Mouse (Mus musculus) forebrain, embryonic 13.5 days (tissue): ENCODE measurements around the gene Irf7. TPM values are rescaled to one million over a fixed set of nuclear protein-coding genes. Genes with fewer than 3 reads are reported as not detected.
A peak's percentile ranks its signal among the peaks of the same experiment; 100 is the strongest.

Source experiments
- ATAC-seq: fragments of 200-750 bp; cut with Nextera tagmentation; 2 replicates; pipeline ENCODE4 v1.8.0; 2017
- H3K27ac ChIP-seq: fragments of 300-500 bp; sonication (generic); 2 replicates; pipeline ENCODE4 v1.5.1; 2015; ENCODE audit warnings: inconsistent platforms, mild to moderate bottlenecking, moderate library complexity
- H3K27me3 ChIP-seq: fragments of 300-500 bp; sonication (generic); 2 replicates; pipeline ENCODE4 v1.6.1; 2015; ENCODE audit warnings: mild to moderate bottlenecking, inconsistent platforms
- H3K36me3 ChIP-seq: fragments of 300-500 bp; sonication (generic); 2 replicates; pipeline ENCODE4 v1.6.1; 2015; ENCODE audit warnings: mild to moderate bottlenecking, inconsistent platforms; ENCODE audit not compliant: poor library complexity, severe bottlenecking
- H3K4me1 ChIP-seq: fragments of 300-500 bp; sonication (generic); 2 replicates; pipeline ENCODE4 v1.6.1; 2015; ENCODE audit warnings: inconsistent platforms
- H3K4me2 ChIP-seq: fragments of 300-500 bp; sonication (generic); 2 replicates; pipeline ENCODE4 v1.6.1; 2015; ENCODE audit warnings: inconsistent platforms, mild to moderate bottlenecking, moderate library complexity
- H3K4me3 ChIP-seq: fragments of 300-500 bp; sonication (generic); 2 replicates; pipeline ENCODE4 v1.5.1; 2015; ENCODE audit warnings: mild to moderate bottlenecking, inconsistent platforms
- H3K9ac ChIP-seq: fragments of 300-500 bp; sonication (generic); 2 replicates; pipeline ENCODE4 v1.6.1; 2015; ENCODE audit warnings: mild to moderate bottlenecking, inconsistent platforms
- H3K9me3 ChIP-seq: fragments of 300-500 bp; sonication (generic); replicated peaks from 2 replicates; pipeline ENCODE4 v1.6.1; 2016; ENCODE audit warnings: inconsistent platforms
- WGBS: fragments of 180-500 bp; shearing (Covaris S2); methylation state at CpG from one replicate; pipeline ENCODE4 v1.1.7; 2015; 5-methylcytosine and 5-hydroxymethylcytosine counted together
- polyA plus RNA-seq: library from polyadenylated mRNA; unstranded; fragments of >200 nt; fragmentation: Nextera tagmentation; extraction: Ambion mirVana; gene quantifications from 2 replicates; pipeline ENCODE4 v1.2.1, GENCODE M21; 2015

The Irf7 gene
- 1.0 and 1.1 TPM in 2 replicates for polyA plus RNA-seq

DNA sequence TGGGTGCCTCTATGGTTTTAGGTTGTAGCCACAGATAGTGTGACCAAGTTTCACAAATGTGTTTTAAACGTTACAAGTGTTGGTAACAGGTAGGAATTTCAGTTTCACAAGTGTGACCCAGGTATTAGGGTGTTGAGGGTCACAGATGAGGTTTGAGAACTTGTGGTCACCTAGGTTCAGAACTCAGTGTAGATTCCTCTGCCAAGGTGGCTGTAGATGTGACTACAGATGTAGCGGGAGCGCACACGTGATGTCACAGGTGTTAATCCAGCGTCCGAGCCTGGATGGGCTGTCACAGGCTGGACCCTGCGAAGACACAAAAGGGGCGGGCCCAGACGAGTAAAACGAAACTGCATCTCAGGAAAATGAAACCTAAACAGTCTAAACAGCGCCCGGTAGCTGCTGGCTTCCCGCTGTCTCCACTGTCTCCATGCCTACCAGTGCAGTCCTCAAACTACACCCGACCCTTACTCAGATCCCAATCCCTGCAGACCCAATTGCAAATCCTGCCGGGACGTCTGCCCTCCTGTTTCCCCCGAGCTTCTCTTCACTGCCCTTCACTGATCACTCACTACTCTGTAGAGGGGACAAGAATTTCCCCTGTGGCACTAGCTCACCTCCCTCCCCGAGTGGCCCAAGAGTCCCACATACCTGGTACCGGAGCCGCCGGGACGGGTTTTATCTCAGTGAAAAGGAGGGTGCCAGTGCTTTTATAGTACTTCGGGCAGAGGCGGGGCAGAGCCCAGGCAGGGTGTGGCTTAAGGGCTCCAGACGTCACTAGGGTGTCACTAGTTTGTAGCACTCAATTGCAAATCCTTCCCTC lies at the start of gene Irf7:
Gene Irf7 (minus strand): TSS at position 743 of the 823 bp plus-strand sequence.
- H3K9me3 ChIP-seq = no peaks in the 10 kb centered on the region
- peaks cover 35% of the 10 kb centered on the region for H3K36me3 ChIP-seq
- no peak within 1 kb of the TSS for H3K27ac ChIP-seq
- 13% methylated on average over 25 of the region's 25 CpGs for WGBS
- peak within 1 kb of the TSS; percentile 58 for H3K4me2 ChIP-seq
- ATAC-seq = peak; percentile 61
- peak within 1 kb of the TSS; percentile 34 for H3K4me3 ChIP-seq
- H3K27me3 ChIP-seq = no peaks in the 10 kb centered on the region
- H3K9ac ChIP-seq = peak within 1 kb of the TSS; percentile 50
- H3K4me1 ChIP-seq = peaks cover 12% of the 10 kb centered on the region

DNA sequence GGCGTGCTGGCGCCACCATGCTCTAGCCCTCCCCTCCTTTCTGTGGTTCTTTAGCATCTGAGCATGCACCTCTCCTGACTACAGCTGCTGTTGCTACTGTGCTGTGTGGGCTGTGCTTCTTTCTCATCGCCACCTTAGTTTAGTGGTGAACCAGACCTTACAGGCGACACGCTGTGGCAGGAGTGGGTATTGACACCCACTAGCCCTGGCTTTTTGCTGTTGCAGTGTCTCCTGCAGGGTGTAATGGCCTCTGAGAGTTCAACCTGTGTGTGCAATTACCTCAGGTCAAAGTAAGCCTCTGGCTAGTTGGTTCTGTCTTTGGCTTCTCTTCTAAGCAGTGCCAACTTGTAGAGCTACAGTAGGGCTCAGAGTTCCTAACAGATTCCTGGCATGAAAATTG lies 49.7 kb upstream of the Irf7 start:
- ATAC-seq = no peak
- peaks cover 98% of the 10 kb centered on the region for H3K36me3 ChIP-seq
- H3K27me3 ChIP-seq = no peaks in the 10 kb centered on the region
- no peak overlapping the region for H3K9ac ChIP-seq
- no peak overlapping the region for H3K4me2 ChIP-seq
- H3K9me3 ChIP-seq = no peaks in the 10 kb centered on the region
- no peak overlapping the region for H3K4me3 ChIP-seq
- no peaks in the 10 kb centered on the region for H3K4me1 ChIP-seq
- H3K27ac ChIP-seq = no peak overlapping the region
- 76% methylated on average over 5 of the region's 5 CpGs for whole genome bisulfite sequencing

DNA sequence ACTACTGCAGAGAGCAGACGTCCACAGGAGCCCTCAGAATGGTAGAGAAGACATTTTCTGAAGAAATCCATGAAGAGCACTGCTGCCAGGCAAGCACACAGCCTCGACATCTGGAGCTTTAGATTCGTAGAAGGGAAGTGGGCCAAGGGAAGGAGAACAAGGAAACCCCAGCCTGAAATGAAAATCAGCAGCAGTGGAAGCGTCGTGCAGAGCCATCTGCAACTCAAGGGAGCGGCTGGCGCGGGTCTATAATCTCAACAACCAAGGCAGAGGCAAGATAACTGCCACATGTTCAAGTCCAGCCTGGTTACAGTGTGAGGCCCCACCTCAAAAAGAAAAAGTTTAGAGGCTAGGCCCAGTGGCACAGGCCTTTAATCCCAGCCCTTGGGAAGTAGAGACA lies 48.8 kb upstream of the Irf7 start:
- Histone ChIP-seq H3K27me3 (no peaks in the 10 kb centered on the region), H3K36me3 (peaks cover 98% of the 10 kb centered on the region), H3K9ac (no peak overlapping the region), H3K9me3 (no peaks in the 10 kb centered on the region), H3K4me2 (no peak overlapping the region), H3K4me1 (no peaks in the 10 kb centered on the region), H3K27ac (no peak overlapping the region), H3K4me3 (no peak overlapping the region)
- 87% methylated on average over 8 of the region's 8 CpGs for WGBS
- ATAC-seq = no peak

DNA sequence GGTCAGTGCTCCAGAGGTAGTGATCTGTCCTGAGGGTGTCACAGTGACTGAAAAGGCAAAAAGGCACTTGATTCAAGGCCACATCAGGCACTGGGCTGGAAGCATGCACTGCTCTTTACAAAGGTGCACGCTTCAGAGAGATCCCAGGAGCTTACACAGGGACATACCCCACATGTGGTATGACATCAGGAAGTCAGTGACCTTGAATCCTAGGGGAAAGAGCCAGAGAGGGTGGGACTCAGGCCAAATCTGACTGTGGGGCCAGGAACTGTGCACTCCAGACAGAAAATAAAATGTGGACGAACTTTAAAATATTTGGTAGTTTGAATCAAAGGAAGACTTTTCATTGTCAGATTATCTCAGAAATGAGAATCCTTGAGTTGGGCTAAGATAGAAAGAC lies 48.1 kb upstream of the Irf7 start:
- WGBS = 94% methylated on average over 2 of the region's 2 CpGs
- H3K27me3 ChIP-seq = no peaks in the 10 kb centered on the region

DNA sequence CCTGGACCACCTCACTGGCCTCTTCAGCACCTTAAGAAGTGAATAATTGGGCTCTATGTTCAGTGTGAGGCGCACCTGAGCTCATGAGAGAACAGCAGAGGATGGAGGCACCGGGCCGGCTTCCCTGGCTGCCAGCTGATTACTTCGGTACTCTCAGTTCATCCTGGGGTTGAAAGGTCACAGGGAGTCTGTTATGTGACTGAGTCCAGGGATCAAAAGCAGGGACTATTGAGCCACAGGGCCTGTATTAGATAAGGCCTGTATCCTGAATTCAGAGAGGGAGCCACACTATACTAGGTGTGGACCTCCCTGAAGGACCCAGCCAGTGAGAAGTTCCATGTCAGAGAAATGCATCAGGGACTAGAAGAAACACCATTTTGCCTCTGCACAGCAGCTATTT lies 38.3 kb upstream of the Irf7 start:
- ATAC-seq = no peak
- 93% methylated on average over 4 of the region's 4 CpGs for WGBS
- Histone ChIP-seq H3K9me3 (no peaks in the 10 kb centered on the region), H3K9ac (no peak overlapping the region), H3K4me3 (no peak overlapping the region), H3K36me3 (peaks cover 98% of the 10 kb centered on the region), H3K4me1 (no peaks in the 10 kb centered on the region), H3K27ac (no peak overlapping the region), H3K4me2 (no peak overlapping the region), H3K27me3 (no peaks in the 10 kb centered on the region)

More for the DNA sequence above, 48.1 kb upstream of the Irf7 start:
- Histone ChIP-seq H3K4me2 (no peak overlapping the region), H3K9ac (no peak overlapping the region), H3K4me1 (no peaks in the 10 kb centered on the region), H3K27ac (no peak overlapping the region), H3K4me3 (no peak overlapping the region), H3K9me3 (no peaks in the 10 kb centered on the region), H3K36me3 (peaks cover 99% of the 10 kb centered on the region)
- ATAC-seq = no peak

DNA sequence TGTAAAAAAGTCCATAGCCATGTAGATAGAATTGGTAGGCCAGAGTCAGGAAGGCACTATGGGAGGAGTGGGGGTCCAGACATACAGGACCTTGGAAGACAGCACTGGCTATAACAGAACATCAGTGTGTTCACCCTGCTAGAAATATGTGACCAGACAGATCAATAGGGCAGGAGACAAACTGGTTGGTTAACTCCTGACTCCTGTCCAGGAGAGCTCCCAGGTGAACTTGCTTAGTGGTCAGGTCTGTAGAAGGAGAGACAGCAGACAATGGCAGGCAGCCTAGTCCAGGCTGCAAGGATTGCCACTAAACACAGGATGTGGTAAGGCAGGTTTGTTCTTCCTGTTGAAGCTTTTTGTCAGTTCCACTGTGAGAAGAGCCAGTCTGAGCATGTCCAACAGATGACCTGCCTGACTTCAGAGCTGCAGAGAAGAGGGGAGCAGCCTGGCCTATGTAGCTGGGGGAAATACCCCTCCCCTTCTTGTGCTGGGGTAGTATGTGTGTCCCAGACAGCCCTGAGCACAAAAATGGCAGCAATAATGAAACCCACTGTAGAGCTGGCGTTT lies 36.5 kb upstream of the Irf7 start:
- H3K36me3 ChIP-seq = peaks cover 94% of the 10 kb centered on the region
- 65% methylated on average over 1 of the region's 1 CpGs for WGBS
- no peaks in the 10 kb centered on the region for H3K9me3 ChIP-seq

DNA sequence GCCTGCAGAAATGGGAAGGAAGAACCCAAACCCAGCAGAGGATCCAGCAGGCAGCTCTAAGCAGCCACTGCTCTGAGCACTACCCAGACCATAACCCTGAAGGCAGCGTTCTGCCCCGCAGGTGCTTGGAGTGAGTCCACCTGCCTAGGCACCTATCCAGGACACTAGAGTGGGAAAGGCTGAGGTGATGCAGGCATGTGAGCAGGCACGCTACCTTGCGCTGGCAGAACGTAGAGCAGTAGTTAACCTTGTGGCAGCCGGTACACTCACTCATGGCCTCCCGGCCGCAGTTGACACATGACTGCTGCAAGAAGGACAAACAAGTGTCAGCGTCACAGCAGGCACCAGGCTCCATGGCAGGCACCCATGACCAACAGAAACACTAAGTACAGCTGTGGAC lies 35.1 kb upstream of the Irf7 start:
- Histone ChIP-seq H3K27me3 (no peaks in the 10 kb centered on the region), H3K9me3 (no peaks in the 10 kb centered on the region), H3K9ac (no peak overlapping the region), H3K27ac (no peak overlapping the region), H3K4me2 (no peak overlapping the region), H3K4me1 (no peaks in the 10 kb centered on the region), H3K36me3 (peaks cover 94% of the 10 kb centered on the region), H3K4me3 (no peak overlapping the region)
- no peak for ATAC-seq
- WGBS = 98% methylated on average over 9 of the region's 9 CpGs

More for the DNA sequence above, 36.5 kb upstream of the Irf7 start:
- Histone ChIP-seq H3K27ac (no peak overlapping the region), H3K9ac (no peak overlapping the region), H3K4me2 (no peak overlapping the region), H3K4me1 (no peaks in the 10 kb centered on the region), H3K27me3 (no peaks in the 10 kb centered on the region), H3K4me3 (no peak overlapping the region)
- no peak for ATAC-seq

DNA sequence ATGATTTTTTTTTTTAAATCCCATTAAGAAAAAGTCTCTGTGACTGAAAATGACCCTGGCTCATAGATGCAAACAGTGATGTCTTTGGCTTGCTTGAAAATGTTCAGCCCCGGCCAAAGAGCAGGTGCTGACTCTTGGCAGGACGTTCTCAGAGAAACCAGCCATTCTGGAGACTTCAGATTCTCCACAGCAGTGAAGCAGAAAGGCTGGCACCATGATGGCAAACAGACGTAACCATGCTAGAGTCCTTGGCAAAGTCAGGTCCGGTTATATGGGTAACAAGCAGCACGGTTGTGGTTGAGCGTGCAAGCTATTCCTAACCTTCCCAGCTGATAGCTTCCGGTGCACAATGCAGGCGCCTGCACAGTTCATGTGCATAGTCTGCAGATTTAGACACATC lies 32.9 kb upstream of the Irf7 start:
- Histone ChIP-seq H3K36me3 (peaks cover 72% of the 10 kb centered on the region), H3K27ac (no peak overlapping the region), H3K4me3 (no peak overlapping the region), H3K4me2 (no peak overlapping the region), H3K9me3 (no peaks in the 10 kb centered on the region), H3K4me1 (peaks cover 4% of the 10 kb centered on the region), H3K9ac (no peak overlapping the region), H3K27me3 (peaks cover 20% of the 10 kb centered on the region)
- ATAC-seq = no peak
- WGBS = 97% methylated on average over 8 of the region's 8 CpGs

DNA sequence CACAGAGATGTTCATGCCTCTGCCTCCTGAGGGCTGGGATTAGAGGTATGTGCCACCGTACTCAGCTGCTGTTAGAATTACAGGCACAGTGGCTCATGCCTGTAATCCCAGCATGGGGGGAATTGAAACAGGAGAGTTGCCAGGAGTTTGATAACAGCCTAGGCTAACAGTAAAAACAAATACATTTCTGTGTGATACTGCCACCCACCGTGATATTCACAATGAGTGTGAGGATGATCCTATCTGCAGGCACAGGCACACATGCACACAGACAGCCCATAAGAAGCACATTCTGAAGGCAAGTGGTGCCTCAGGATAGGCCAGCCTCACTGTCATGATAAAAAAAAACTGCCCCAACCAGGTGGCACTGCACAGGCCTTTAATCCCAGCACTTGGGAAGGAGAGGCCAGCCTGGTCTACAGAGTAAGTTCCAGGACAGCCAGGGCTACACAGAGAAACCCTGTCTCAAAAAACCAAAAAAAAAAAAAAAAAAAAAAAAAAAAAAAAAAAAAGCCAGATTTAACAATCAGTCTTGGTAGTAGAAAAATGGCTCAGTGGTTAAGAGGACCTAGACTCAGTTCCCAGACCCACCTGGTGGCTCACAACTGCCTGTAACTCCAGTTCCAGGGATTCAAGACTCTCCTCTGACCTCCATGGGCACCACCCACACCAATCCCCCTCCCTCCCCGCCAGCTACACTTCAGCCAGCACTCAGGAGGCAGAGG lies 31.8 kb upstream of the Irf7 start:
- Histone ChIP-seq H3K9me3 (no peaks in the 10 kb centered on the region), H3K9ac (no peak overlapping the region), H3K4me1 (peaks cover 13% of the 10 kb centered on the region), H3K36me3 (peaks cover 62% of the 10 kb centered on the region), H3K4me3 (no peak overlapping the region), H3K27me3 (peaks cover 31% of the 10 kb centered on the region), H3K4me2 (no peak overlapping the region), H3K27ac (no peak overlapping the region)
- no peak for ATAC-seq
- 86% methylated on average over 3 of the region's 3 CpGs for WGBS

DNA sequence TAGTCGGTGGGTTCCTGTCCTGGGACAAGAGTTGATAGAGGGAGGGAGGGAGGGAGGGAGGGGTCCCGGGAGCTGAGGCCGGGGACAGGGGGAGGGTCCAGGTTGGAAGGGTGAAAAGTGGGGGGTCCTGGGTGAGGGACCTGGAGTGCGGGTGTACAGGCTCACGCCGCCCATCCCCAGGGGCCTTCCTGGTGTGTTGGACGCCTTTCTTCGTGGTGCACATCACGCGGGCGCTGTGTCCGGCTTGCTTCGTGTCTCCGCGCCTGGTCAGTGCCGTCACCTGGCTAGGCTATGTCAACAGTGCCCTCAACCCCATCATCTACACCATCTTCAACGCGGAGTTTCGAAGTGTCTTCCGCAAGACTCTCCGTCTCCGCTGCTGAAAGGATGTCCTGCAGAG lies 28.2 kb upstream of the Irf7 start:
- Histone ChIP-seq H3K4me1 (peaks cover 28% of the 10 kb centered on the region), H3K9ac (no peak overlapping the region), H3K27me3 (peaks cover 63% of the 10 kb centered on the region), H3K4me3 (peak overlapping the region; percentile 35), H3K27ac (no peak overlapping the region), H3K9me3 (no peaks in the 10 kb centered on the region), H3K36me3 (peaks cover 26% of the 10 kb centered on the region), H3K4me2 (peak overlapping the region; percentile 54)
- WGBS = 5% methylated on average over 20 of the region's 22 CpGs
- ATAC-seq = no peak

DNA sequence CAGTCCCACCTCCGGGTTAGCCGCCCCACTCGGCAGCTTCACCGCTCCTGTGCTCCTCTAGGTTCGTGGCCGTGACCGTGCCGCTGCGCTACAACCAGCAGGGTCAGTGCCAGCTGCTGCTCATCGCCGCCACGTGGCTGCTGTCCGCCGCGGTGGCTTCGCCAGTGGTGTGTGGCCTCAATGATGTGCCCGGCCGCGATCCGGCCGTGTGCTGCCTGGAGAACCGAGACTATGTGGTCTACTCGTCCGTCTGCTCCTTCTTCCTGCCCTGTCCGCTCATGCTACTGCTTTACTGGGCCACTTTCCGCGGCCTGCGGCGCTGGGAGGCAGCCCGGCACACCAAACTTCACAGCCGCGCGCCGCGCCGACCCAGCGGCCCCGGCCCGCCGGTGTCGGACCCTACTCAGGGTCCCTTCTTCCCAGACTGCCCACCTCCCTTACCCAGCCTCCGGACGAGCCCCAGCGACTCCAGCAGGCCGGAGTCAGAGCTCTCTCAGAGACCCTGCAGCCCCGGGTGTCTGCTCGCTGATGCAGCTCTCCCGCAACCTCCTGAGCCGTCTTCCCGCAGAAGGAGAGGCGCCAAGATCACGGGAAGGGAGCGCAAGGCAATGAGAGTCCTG lies 27.7 kb upstream of the Irf7 start:
- Histone ChIP-seq H3K4me1 (peaks cover 28% of the 10 kb centered on the region), H3K4me2 (peak overlapping the region; percentile 54), H3K27ac (no peak overlapping the region), H3K9me3 (no peaks in the 10 kb centered on the region), H3K27me3 (peaks cover 63% of the 10 kb centered on the region), H3K36me3 (peaks cover 21% of the 10 kb centered on the region), H3K9ac (peak overlapping the region; percentile 54), H3K4me3 (peak overlapping the region; percentile 35)
- no peak for ATAC-seq
- WGBS = under 1% methylated on average over 48 of the region's 53 CpGs
